Mouse (Mus musculus) heart, postnatal 4 days (tissue): ENCODE results near the gene Cxcr4. TPM values are rescaled to one million over a fixed set of nuclear protein-coding genes. Genes with fewer than 3 reads are reported as not detected.
A peak's percentile ranks its signal among the peaks of the same experiment; 100 is the strongest.
"Not testable (repeated sequence)": the region's sequence is repeated elsewhere in the genome, so short reads cannot be mapped to it uniquely, and the experiment has no call there.

Source experiments
- DNase-seq: peaks from one replicate; pipeline ENCODE4 v3.0.0; 2021
- total RNA-seq, 2 experiments: library from RNA; stranded (reverse); gene quantifications; 2 replicates each; pipeline ENCODE4 v1.2.3; 2021

The Cxcr4 gene
- total RNA-seq, 2 experiments from 2014 or later, result 8.3 to 10.8 TPM

DNA sequence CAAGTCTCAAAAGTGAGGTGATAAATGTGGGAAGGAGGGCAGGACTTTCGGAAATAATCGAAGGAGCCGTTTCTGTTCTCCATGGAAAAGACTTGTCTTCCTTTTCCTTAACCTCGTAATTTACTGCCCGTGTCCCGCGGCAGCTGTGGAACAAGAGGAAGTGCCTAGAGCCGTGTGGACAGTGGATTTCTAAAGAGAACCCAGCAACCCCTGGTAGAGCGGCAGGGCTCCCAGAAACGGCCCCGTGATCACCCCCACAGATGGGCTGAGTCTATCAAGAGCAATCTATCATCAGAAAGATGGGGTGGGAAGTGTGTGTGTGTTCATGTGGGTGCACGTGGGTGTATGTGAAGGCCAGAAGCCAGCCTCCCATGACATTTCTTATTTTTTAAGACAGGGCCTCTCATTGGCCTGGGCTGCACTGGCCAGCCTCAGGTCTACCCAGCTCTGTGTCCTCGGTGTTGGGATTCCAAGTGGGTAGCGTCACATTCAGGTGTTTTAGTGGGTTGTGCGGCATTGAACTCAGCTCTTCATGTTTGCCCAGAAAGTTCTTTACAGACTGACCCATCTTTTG is 5.2 kb upstream of the Cxcr4 start:
- DNase-seq, result no peak

DNA sequence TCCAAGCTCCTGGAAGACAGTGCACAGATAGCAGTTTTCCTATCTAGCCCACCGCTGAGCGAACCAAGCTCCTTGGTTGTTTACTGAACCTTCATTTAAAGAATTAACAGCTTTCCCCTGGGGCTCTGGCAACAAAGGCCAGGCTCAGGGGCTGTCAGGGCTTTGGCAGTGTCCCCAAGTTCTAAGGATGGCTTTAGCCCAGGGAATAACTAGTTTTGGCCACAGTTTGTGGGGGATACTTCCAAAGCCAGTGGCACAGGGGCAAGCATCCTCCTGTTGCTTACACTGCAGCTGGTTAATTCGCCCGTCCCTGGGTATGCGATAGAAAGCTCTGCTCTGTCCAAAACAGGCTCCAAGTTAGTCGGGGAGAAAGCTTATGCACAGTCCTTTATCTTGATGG is 3.4 kb upstream of the Cxcr4 start:
- DNase-seq, result no peak

DNA sequence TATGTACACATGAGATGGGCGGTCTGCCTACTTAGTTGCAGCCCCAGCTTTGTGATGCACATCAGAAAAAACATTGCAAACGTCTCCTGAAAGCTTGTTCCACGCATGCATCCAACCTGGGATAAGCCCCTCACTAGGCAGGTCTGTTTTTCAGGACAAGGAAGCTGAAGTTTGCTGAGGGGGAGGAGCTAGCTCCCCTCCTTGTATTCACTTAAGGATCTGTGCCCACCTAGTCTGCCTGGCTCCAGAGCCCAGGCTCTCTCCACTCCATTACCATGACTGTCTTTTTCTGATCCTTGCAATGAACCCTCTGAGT is 3.0 kb upstream of the Cxcr4 start:
- DNase-seq, result no peak

DNA sequence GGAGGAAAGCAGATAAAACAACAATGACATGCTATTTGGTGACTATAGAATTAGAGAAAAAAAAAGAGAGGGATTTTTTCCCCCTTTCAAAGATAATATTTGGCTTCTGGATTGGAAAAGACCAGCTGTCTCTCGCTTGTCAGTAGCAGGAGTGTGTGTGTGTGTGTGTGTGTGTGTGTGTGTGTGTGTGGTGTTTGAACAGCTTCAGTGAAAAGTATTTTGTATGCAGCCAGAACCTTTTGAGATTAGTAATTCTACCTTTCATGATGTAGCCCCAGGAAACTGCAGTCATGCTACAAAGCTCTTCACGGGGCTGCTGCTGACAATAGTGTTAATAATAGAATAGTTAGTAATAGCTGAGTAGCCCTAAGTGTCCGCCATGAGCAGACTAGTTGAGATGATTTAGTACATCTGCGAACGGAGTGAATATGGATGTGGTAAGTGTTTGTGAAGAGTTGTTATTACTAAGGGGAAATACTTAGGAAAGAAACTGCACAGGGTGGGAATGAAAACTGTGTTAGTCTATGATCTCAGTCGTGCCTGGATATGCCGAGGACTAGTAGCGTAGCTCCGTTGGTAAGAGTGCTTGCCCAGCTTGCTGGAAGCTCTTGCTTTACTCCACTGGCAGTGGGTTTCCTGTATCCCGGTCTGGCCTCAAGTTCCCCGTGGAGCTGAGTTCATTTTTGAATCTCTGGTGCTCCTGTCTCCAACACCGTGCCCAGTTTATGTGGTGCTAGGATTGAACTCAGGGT is 2.4 kb upstream of the Cxcr4 start:
- no peak for DNase-seq

DNA sequence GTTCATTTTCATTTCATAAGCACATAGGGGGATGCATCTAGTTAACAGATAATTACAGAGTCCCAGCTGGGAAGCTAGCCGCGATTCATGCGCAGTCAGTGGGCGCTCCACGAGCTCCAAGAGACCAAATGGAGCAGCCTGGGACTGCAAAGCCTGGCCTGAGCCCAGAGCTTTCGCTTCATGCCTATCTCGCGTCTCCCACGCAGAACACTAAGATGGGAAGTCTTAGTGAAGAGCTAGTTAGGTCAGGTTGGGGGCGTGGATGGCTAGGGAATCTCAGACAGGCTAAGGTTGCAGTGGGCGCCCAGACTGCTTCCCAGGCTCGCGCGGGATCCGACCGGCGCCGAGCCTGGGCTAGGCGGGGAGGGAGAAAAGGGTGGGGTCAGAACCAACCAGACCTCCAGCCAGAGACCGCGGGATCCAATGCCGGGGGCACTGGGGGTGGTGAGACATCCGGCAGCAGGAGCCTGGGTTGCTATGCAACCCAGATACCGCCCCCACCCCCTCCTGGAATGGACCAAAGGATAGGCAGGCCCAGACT is 938 bp upstream of the Cxcr4 start:
- peak; percentile 46 for DNase-seq

DNA sequence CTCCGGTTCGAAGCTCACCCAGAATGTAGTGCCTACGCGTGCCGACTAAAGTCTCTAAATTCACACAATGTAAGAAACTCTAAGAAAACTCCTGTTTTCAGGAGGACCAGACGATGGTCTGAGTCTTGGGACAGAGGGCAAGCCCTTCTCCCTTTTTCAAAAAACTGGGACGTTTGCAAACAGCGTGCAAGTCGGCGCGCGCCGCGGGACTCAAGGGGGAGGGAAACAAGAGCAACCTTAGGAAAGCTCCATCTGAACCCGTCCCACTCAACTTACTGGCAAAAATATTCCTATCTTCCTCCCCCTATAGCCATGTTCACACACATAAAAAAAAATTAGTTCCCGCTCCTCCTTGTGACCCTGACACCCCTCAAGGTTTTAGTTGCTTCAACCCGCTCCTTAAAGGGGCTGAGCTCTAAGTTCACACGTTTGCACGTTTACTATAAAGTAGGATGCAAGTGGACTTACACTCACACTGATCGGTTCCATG is 327 bp downstream of the Cxcr4 start:
- DNase-seq, result peak; percentile 19

DNA sequence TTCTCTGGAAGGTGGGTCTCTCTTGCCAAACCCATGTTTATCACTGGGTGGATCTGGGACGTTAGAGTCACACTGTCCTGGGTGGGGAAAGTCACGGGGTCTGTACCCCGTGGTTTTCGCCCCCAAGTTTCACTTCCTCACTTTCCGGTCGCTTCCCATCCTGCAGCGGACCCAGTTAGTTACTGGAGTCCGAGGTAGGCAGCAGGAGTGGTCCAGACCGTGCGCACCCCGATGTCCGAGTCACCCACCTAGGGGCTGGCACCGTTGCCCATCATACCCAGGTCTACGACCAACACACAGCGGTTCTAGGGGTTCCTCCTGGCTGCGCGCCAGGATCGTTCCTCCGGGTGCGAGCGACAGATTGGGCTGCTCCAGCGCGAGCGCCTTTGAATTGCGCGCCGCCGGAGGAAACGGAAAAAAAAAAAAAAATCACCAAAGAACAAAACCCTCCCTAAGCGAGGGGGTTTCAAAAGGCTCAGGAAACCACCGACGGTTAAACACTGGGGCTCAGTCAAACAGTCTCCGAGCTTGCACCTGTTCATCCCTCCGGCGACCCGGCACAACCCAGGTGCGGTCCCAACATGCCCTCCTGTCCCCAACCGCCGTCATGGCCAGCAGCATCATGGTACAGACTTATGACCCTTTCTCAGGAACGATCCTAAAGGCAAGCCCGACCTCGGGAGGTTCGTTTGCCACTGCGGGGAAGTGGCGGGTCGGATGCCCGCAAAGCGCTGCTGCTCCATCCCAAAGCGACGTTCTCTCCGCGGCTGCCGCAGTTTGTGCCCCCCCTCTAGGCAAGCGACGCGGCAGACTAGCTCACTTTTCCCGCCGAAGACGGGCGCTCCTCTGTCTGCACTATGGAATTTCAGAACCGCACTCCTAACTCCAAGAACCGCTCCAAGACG is 1.0 kb downstream of the Cxcr4 start:
- DNase-seq, result peak; percentile 47

DNA sequence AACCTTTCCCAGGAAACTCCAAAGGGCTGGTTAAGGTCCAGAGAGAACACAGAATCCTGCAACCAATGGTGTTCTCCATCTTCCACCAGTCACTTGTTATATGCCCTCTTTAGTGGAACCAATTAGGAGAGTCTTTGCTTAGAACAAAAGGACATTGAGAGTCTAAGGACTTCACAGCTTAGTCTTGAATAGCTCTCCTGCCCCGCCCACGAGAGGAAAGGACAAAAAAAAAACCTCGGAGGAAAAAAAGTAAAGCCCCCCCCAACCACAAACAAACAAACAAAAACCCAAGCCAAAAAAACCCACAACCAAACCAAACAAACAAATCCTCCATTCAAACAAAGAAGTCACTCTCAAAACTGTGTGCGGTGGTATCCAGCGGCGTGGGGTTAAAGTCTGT is 2.1 kb downstream of the Cxcr4 start:
- DNase-seq, result no peak

DNA sequence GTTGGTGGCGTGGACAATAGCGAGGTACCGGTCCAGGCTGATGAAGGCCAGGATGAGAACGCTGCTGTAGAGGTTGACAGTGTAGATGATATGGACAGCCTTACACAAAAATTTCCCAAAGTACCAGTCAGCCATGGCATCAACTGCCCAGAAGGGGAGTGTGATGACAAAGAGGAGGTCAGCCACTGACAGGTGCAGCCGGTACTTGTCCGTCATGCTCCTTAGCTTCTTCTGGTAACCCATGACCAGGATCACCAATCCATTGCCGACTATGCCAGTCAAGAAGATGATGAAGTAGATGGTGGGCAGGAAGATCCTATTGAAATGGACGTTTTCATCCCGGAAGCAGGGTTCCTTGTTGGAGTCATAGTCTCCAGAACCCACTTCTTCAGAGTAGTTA is 2.6 kb downstream of the Cxcr4 start:
- no peak for DNase-seq

DNA sequence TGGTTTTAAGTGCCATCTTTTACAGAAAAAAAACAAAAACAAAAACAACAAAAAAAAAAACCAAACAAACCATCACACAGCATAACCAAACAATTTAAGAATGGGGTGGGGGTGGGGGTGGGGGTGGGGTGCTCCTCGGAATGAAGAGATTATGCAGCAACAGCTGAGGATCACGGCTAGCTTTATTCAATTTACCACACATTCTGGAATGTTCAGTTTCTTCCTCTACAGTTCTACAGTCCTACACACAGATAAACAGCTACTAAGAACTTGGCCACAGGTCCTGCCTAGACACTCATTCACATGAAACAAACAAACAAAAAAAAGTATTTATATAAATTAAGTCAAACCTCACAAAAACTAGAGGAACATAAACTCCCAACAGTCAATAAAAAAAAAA is 3.8 kb downstream of the Cxcr4 start:
- no peak for DNase-seq

DNA sequence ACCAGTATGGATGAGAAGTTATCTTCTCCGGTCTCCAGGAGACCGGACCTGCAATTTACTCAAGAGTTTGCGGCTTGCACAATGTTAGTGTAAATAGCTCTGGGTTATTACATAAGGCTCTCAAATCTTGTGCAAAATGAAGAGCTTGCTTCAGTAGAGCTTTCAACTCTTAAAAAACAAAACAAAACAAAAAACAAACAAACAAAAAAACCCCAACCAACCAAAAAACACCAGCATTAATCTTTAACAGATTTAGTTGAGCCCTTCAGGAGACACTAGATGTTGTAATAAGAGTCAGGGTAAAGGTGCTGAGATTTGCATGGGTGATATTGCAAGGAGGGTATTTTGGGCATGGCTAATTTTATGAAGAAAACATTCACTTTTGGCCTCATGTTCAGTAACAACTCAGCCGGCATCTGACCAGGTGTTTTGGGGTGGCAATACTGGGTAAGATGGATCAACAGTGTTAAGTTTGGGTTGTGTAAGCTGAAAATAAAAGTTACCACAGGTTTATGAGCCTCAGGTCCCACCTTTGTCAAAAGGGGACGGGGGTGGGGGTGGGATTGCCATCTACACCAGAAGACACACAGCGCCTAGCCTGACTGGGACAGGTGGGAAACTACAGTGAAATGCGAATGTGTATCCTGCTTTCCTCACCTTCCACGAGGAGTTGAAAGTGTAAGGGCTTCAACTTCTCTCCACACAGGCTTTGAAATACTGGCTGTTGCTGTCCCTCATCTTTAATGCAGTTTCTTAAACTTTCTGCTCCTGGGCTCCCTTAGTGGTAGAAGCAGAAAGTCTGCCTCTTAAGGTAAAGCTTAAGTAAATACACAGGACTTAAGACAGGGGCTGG is 4.9 kb downstream of the Cxcr4 start:
- no peak for DNase-seq

DNA sequence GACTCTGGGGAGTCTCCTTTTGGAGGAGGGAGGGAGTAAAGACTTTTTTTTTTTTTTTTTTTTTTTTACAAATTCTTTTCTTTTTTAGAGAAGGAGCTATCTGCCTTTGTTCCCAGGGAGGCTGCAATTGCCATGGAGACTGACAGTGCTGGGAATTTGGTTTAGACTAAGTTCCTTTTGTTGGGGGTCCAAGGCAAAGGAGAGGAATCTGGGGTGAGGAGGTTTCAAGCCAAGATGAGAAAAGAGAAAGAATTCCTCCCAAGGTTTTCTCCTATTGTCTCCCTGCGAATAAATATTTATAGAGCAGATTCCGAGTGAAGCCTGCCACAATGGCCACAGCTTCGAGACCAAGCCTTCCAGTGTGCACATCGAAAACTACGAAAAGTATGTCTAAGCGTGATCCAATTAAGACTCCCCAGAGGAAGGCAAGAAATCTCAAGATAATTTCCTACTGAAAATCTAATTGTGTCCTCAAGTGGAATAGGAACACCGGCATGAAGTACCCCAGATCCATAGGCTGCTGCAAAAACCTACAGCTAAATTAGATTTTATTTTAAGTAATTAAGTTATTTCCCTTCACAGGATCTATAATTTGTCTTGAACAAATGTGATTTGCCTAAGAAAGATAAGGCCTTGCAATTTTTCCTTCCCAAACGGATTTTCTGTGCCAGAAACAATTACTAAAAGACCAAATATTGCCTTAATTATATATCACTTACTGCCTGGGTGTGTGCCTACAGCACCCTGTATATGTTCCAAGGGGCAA is 5.7 kb downstream of the Cxcr4 start:
- no peak for DNase-seq

DNA sequence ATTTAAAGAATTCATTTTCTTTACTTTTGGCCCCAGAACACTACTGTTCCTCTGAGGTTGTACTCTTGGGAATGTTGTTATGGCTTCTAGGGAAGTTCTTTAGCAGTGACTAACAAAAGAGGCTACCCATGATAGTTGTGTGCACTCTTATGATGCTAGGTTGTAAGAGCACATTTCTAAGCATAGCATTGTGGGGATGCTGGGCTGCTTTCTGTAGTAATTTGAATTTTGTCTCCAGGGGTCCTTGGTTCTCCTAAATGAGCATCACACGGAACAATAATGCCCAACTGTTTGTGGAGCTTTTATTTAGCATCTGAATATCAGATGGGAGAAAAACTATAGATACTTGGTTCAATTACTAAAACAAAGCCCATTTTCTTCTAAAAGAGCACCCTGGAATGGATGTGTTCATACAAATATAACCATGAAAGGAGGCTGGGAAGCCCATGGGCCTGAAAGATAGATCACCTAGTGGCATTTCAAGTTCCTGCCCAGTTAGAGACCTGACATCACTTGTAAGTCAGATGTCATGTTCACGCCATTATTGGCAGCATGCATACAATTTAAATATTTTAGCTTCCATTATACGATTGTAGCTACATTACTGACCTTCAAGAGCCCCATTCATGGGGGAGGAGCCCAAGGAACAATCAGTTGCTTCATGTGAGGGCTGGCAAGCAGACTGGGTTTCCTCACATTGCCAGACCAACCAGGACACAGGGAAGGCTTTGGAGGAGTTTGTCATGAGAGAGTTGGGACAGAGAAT is 6.5 kb downstream of the Cxcr4 start:
- DNase-seq, result no peak

DNA sequence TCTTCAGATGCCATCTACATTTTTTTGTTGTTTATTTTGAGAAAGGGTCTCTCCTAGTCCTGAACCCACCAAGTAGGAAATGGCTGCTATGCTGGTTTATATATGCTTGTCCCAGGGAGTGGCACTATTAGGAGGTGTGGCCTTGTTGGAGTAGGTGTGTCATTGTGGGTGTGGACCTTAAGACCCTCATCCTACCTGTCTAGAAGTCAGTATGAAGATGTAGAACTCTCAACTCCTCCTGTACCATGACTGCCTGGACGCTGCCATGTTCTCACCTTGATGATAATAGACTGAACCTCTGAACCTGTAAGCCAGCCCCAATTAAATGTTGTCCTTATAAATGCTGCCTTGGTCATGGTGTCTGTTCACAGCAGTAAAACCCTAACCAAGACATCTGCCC is 7.4 kb downstream of the Cxcr4 start:
- not testable (repeated sequence) for DNase-seq

DNA sequence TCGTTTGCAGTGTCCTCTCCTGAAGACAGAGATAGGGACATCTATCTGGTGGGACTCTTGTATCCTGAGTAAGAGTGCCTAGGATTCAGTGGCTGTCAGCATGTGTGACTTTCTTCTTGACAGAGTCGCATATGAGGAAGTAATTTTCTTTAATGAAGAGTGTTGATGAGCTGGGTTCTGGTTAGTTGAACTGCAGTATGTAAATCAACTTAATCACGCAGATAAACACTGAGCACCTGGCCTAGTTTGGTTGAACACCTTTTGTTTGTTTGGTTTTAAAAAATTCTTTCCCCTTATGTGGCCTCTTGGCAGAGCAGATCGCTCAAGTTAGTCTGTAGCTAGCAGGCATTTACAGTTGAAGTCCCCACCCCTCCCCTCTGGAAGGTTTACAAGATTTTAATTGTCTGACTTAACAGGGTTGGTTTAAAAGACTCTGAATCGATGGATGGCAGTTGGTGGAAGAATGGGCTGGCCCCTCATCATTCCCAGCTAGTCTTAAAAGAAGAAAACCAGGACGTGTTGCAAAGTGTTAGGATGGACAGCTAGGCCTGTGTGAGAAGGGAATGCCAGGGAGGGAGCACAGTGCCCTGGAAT is 8.7 kb downstream of the Cxcr4 start:
- DNase-seq, result no peak

DNA sequence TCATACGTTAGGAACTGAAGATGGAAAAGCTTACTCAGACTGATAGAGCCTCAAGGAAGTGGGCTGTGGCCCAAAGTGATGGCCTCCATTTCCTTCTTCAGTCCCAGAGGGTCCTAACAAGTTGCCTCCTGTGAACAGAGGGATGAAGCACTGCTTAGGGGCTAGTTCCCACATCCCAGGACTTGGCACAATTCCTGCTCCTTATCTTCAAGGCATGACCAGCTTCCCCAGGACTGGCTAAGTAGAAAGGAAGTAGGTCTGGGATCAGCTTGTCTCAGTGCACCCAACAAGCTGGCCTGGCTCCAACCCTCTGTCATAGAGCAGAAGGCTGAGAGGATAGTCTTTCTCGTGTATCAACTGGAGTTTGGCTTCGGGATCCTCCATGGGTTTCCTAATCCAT is 11.8 kb downstream of the Cxcr4 start:
- DNase-seq, result peak; percentile 45

DNA sequence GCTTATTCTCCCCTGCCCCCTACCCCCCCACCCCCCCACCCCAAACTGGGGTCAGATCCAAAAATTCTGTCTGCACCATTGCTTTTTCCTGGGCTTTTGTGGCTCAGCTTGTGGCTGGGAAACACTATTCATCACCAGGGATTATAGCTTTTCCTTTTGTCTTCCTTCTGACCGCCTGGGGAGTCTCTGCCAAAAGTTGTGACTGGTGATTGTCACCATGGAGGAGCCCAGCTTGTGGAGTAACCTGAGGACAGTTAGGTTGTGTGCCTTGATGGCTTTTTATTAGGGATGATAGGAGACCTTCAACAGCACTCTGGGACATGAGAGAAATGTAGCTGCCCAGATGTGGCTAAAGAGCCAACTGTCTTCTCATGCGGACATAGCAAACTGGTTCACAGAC is 13.6 kb downstream of the Cxcr4 start:
- no peak for DNase-seq

DNA sequence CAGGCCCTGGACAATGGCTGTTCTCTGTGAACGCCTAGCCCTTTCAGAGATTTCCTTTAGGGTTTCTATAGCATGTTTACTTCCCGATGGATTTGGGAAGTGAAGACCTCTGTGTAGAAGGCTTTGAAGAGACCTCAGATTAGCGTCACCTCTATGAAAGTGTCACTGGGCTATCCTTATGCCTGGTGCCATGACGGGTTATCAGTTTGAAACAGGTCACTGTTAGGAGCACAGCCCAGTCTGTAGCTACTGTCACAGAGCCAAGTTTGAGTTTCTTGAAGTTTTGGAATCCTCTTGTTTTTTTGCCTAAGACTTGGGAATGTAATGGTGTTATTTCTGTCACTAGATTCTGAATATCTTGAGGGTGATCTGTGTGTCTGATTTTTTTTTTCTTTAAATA is 17.0 kb downstream of the Cxcr4 start:
- DNase-seq, result no peak

DNA sequence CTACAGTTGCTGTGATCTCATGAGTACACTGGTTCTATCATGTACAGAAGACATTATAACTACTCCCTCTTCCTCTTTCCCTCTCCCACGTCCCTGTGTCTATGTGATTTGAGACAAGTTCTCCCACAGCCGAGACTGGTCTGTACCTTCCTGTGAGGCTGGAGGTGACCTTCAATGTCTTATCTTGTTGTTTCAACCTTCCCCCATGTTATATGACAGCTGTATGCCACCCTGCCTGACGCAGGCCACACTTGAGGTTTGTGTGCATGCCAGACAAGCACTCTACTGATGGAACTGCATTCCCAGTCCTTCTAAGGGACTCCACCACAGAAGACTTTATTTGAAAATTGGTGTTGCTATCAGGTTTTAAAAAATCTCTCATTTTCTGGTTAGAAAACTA is 21.1 kb downstream of the Cxcr4 start:
- peak; percentile 36 for DNase-seq

DNA sequence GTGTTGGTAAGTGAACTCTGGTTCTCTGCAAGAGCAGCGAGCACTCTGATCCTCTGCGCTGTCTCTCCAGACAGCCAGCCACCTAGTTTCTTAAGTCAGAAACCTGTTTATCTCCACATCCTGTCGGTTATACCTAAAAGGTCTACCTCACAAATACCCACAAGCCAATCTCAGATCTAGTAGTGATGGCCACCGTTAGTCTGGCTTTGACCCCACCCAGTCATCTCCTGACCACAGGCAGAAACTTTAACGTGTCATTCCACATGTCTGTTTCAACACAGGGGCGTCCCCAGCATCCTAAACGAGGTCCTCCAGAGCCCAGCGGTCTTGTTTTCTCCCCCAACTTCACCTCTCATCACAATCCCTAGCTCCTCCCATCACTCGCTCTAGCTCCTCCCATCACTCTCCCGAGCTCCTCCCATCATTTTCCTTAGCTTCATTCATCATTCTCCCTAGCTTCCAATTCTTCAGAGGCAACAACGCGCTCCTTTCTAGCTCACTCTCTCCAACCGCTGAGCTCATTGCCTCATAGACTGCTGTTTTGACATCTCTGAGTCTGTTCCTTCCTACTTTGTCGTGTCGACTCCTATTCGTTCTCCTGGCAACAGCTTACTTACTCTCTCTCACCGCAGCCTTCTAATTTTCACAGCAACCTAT is 22.0 kb downstream of the Cxcr4 start:
- no peak for DNase-seq
